Mouse (Mus musculus): ENCODE results near the gene Prkcsh. TPM values are rescaled to one million over a fixed set of nuclear protein-coding genes. Genes with fewer than 3 reads are reported as not detected.

Prkcsh gene
- total RNA-seq, 2 experiments from 2014 or later = 106 to 111 TPM

DNA sequence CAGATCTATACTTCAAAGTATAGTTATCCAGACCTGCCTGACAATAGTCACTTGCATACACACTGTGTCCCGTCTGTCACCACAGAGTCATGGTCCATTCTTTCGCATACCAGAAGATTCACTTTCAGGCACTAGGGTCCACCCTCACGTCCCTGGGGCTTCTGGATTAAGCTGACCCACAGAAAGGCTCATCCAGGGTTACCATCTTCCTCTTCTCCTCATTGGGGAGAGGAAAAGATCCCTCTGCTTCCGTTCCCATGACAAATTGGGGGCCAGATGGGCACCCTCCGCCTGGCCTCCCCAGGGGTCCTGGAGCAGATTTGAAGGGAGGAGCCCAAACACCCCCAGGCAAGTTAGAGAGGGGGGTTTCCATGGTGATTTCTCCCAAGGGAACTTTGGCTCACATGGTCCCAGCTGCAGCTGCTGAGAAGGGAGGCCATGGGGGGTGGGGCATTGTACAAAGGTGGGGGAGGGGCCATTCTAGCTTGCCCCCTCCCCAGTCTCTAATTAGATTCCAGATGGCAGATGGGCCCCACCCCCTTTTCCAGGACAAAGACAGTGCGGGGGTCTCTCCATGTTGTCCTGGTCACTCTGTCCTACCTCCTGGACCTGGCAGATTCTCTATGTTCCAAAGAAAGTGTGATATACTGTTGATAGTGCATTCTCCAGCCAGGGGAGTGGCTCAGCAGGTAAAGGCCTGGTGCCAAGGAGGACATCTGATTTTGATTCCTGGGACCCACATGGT, 32.9 kb downstream of the Prkcsh start:
- peak overlapping the region; percentile 3; the same call in 1 of the 2 replicates for H3K27ac ChIP-seq
- DNase-seq (ENCODE audit: low spot score in 2 of 2) = no peak
- H3K4me3 ChIP-seq = no peak overlapping the region
- no peak for TF ChIP-seq CTCF (conservative IDR thresholded peaks at IDR 0.05)

DNA sequence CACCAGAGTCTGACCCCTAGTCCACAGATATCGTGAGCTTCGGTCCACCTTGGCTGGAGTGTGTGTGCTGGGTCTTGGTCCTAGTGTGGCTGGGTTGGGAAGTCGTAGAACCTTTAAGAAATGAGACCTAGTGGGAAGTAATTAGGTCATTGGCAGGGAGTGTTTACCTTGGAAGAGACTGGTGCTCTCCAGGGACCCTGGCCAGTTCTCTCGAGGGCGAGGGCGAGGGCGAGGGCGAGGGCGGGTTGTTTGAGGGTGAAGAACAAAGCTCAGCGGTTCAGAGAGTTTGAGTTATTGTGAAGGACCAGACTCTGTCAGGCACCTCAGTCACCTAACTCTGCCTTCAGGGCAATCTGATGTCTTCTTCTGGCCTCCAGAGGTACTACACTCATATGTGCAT, 35.2 kb downstream of the Prkcsh start:
- DNase-seq (ENCODE audit: low spot score in 2 of 2) = no peak
- TF ChIP-seq CTCF (conservative IDR thresholded peaks at IDR 0.05) = no peak; the same call in 1 of the 2 replicates
- H3K4me3 ChIP-seq = no peak overlapping the region
- H3K27ac ChIP-seq = no peak overlapping the region

DNA sequence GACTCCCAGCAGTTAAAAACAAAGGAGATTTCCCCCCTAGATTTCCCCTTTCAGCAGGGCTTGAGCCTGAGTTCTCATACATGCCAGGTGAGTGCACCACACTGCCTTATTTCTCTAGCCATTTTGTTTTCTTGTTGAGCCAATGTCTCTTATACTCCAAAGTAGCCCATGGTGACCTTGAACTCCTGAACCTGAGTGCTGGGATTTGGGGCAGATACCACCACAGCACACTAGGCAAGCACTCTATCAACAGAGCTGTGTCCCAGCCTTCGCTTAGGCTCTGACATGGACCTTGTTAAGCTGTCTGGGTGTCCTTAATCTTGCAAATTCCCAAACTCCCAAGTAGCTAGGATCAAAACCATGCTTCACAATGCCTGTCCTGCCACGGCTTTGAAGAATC, 39.2 kb downstream of the Prkcsh start:
- Histone ChIP-seq H3K27ac (no peak overlapping the region), H3K4me3 (no peak overlapping the region)
- no peak for DNase-seq (ENCODE audit: low spot score in 2 of 2)
- TF ChIP-seq CTCF (conservative IDR thresholded peaks at IDR 0.05) = no peak

DNA sequence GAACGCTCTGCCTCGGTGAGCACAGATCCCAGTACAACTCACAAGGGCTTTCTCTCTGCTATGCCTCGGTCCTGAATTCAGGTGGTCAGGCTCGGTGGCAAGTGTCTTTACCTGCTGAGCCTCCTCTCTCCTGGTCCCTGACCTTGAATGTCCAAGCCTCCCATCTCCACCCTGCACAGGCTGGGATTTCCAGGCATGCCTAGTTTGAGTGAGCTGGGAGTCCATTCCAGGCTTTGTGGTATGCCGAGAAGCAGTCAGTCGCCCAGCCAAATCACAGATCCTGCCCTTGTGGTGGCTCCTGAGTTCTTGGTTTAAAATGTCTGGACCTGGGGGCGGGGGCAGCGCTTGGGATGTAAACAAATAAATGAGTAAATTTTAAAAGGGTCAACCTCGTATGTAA, 44.7 kb downstream of the Prkcsh start:
- peak overlapping the region; percentile 11; the same call in 1 of the 2 replicates for H3K4me3 ChIP-seq
- H3K27ac ChIP-seq = peak overlapping the region; percentile 14; the same call in 1 of the 2 replicates
- TF ChIP-seq CTCF (conservative IDR thresholded peaks at IDR 0.05) = no peak
- DNase-seq (ENCODE audit: low spot score in 2 of 2) = no peak

DNA sequence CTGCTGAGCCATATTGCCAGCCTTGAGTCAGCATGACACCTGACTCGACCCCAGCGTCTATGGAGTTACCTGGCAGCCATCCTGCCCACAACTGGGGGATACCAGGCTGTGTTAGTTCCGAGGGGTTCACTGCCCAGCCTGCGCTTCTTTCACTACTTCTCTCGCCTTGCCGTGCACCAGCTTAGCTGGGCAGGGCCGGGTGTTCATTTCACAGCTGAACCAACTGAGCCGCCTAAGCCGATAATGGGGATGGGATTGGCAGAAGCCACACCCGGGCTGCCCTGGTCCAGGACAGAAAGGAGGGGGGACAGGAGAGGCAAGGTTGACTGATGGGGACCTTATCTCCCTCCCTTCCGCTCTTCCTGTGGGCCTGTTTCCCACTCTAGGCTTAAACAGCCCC, 46.7 kb downstream of the Prkcsh start:
- H3K27ac ChIP-seq = peak overlapping the region; percentile 94; the same call in 1 of the 2 replicates
- no peak for TF ChIP-seq CTCF (conservative IDR thresholded peaks at IDR 0.05)
- peak overlapping the region; percentile 93 for H3K4me3 ChIP-seq
- DNase-seq (ENCODE audit: low spot score in 2 of 2) = no peak

DNA sequence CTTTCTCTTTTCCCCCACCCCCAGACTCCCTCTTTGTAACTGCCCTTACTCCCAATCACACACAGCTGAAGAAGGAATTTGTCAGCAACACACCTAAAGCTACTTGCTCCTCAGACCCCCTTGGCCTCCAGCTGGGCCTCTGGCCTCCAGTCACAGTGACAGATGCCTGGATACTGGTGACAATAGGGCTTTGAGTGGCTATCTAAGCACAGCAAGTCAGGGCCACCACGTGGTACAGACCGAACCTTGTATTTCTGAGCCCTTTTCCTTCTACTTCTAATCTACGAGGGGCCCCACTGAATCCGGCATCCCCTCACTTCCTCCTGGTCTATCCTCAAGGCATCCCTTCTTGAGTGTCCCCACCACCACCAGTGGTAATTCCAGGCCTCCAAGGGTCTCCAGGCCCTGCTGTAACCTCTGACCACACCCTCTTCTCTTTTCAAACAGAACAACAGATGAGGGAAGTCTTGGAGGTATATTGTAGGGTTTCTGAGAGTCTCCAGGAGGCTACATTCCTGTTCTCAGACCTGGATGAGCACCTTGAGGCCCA, 47.2 kb downstream of the Prkcsh start:
- DNase-seq (ENCODE audit: low spot score in 2 of 2) = no peak
- peak overlapping the region; percentile 93 for H3K4me3 ChIP-seq
- H3K27ac ChIP-seq = peak overlapping the region; percentile 94
- no peak for TF ChIP-seq CTCF (conservative IDR thresholded peaks at IDR 0.05)

DNA sequence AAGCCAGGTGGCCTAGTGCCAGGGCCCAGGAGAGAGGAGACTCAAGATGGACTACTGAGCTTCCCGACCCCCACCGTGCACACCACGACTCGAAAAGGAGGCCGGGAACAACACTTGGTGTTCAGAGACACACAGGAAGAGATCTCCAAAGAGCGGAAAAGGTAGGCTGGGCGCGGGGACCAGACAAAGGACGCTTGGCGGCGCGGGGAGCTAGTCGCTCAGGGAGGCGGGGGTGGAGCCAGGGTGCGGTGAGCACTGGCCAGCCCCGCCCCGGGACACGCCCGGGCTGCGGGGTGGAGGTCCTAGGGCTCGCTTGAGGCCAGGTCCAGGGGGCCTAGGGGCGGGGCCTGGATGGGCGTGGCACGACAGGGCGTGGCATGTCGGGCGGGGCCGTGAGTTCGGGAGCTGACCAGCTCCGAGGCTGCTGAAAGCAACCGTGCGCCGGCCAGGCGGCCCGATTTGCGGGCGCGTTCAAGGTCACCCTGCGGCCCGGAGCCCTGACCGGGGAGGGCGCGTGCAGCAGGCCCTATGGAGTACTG, 47.8 kb downstream of the Prkcsh start:
- peak overlapping the region; percentile 94 for H3K27ac ChIP-seq
- no peak; the same call in 1 of the 2 replicates for TF ChIP-seq CTCF (conservative IDR thresholded peaks at IDR 0.05)
- peak overlapping the region; percentile 93 for H3K4me3 ChIP-seq
- peak; percentile 54 to 72 for DNase-seq (ENCODE audit: low spot score in 2 of 2)

DNA sequence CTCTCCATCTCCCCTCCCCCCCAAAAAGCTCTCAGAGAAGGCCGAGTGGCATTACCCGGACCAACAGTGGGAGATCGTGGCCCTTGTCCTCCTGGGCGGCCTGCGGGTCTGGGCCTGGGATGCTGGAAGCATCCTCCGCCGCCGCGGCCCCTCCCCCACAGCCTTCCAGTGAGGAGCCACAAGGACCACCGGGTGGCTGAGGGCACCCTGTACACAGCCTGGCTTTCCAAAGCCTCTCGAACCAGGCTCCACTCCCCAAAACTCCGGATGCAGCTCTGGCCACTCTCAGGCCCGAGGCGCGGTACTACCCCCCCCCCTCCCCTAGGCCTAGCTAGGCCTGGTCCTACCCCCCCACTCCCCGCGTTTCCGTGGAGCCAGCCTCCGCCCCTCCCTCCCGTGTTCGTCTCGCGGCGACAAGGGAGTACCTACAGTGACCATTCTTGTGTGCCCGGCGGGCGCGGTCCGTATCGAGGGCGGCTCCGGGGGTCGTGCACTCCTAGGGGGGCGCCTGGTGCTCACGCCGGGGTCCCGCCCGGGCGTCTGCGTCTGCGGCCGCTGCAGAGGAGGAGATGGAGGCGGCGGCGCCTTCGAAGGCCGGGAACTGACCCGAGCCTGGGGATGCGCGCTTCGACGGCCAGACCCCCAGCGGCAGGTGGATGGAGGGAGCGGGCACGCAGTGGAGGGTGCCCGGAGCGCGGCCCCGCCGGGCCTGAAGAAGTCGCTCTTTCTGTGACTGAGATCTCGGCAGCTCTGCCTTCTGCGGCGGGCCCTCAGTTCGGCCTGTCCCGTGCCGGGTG, 48.8 kb downstream of the Prkcsh start:
- peak overlapping the region; percentile 94 for H3K27ac ChIP-seq
- no peak for DNase-seq (ENCODE audit: low spot score in 2 of 2)

DNA sequence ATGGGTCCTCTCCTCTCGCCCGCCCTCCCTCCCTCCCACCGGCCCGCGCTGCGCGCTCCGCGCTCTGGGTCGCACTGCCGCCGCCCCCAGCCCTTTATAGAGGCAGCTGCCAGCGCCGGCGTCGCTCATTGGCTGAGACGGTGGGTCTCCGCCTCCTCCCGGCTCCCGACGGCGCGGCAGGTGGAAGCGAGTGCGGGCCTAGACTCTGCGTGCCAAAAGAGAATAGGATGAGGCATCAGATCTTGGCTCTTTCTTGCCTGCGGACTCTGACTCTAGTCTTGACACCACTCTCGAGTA, 49.3 kb downstream of the Prkcsh start, which contains the start of gene Elavl3:
TSS of gene Elavl3 (minus strand) at position 66 of the 297 bp plus-strand sequence.
- DNase-seq (ENCODE audit: low spot score in 2 of 2) = peak; percentile 84 to 86
- TF ChIP-seq CTCF (conservative IDR thresholded peaks at IDR 0.05) = peak; percentile 67
- Histone ChIP-seq H3K4me3 (peak within 1 kb of the TSS; percentile 93), H3K27ac (peak within 1 kb of the TSS; percentile 94)

More for the DNA sequence above, 48.8 kb downstream of the Prkcsh start:
- H3K4me3 ChIP-seq = peak overlapping the region; percentile 93
- TF ChIP-seq CTCF (conservative IDR thresholded peaks at IDR 0.05) = no peak

DNA sequence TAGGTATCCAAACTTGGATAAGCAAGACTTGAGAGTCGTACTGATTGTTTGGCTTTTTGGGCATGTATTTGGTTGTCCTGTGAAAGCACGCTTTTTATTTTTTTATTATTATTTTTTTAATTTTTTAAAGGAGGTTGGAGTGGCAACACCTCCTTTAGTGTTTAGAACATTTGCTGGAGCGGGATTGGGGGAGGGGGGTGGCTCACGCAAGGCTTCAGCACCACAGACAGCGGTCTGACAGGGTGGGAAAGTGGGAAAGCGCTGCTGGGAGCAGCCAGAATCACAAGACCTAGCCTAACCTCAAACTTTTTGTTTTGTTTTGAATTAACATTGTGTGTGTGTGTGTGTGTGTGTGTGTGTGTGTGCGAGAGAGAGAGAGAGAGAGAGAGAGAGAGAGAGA, 51.1 kb downstream of the Prkcsh start:
- no peak for DNase-seq (ENCODE audit: low spot score in 2 of 2)
- no peak overlapping the region for H3K4me3 ChIP-seq
- TF ChIP-seq CTCF (conservative IDR thresholded peaks at IDR 0.05) = no peak
- no peak overlapping the region for H3K27ac ChIP-seq

DNA sequence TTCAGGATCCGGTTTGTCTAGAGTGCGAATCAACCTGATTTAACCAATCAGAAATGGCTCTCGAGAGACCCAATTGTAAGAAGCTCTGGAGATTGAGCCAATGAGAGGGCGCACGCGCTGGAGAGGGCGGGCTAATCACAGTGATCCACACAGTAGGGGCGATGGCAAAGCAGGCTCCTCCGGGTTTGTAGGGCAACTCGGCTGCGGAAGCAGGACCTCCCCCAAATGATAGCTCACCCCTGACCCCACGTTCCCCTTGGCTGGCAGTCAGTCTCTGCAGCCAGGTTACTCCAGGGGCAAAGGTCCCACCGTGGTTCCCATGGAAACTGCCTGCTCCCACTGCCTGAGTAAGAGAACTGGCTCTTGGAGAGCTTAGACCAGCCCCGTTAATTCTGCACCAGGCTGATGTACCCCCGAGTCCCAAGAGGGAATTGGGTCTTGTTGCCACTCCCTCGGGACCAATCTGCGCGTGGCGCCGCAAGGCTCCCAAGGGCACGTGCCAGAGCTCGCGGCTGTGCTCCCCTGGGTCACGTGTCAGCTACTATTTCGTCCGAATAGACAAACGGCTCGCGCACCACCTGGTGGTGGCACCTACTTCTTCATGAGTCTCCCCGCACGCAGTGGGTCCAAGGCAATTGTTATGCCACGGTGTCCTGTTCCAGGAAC, 51.9 kb downstream of the Prkcsh start:
- H3K27ac ChIP-seq = peak overlapping the region; percentile 85
- peak overlapping the region; percentile 50 for H3K4me3 ChIP-seq
- peak; percentile 82 to 85 for DNase-seq (ENCODE audit: low spot score in 2 of 2)
- peak; percentile 84 for TF ChIP-seq CTCF (conservative IDR thresholded peaks at IDR 0.05)

DNA sequence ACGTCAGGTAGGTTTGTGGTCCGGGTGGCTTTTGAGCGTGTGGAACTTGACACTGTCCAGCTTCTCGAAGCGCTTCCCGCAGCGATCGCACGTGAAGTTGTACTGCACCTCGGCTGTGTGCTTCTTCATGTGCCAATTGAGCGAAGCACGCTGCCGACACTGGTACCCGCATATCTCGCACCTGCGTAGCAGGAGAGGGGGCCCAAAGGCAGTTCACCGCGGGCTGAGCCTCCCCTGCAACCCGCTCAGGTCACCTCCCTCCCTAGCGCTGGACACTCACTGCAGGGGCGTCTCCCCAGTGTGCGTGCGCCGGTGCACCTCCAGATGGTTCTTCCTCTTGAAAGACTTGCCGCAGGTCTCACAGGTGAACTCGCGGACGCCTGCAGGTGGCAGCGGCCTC, 53.1 kb downstream of the Prkcsh start:
- H3K27ac ChIP-seq = 0 out of 2 replicates have a peak overlapping the region, but pooled peaks have one; percentile 0
- H3K4me3 ChIP-seq = no peak overlapping the region
- no peak for DNase-seq (ENCODE audit: low spot score in 2 of 2)
- no peak for TF ChIP-seq CTCF (conservative IDR thresholded peaks at IDR 0.05)

All from layer of hippocampus, adult 2 months (tissue).